Mouse (Mus musculus) frontal cortex, adult (tissue): ENCODE results near the gene Sac3d1.

Source experiments
- ATAC-seq: cut with Nextera tagmentation; 2 replicates; pipeline ENCODE4 v1.9.2; 2017; ENCODE audit warnings: mild to moderate bottlenecking, moderate library complexity, mixed read lengths; ENCODE audit not compliant: low TSS enrichment

Sac3d1 gene

DNA sequence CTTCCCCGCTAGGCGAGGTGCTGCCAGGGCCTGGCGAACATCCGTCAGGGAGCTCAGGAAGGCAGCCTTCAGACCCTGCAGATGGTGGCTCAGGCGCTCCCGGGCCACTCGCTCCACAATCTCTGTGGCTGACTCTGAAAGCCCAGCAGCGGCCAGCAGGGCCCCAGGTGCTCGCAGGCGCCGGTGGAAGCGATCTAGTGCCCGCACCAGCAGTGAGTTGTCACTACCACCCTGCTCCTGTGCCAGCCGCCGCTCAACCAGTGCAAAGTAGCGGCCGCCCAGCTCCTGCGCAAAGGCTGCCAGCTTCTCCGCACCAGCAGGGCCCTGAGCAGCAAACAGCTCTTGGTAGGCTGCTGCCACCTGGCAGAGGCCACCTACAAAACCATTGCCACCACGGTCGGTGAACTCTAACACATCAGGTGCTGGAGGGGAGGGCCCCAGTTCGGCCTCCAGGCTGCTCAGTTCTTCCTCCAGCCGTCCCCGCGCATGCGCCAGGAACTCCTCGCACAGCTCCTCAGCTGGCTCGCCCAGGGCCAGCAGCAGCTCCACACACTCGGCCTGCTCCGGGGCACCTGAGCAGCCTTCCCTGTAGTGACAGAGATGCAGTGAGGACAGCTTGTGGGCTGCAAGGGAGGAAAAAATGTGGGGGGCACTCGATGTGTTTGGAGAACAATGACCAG lies 47.7 kb downstream of the Sac3d1 start:
- ATAC-seq = no peak

DNA sequence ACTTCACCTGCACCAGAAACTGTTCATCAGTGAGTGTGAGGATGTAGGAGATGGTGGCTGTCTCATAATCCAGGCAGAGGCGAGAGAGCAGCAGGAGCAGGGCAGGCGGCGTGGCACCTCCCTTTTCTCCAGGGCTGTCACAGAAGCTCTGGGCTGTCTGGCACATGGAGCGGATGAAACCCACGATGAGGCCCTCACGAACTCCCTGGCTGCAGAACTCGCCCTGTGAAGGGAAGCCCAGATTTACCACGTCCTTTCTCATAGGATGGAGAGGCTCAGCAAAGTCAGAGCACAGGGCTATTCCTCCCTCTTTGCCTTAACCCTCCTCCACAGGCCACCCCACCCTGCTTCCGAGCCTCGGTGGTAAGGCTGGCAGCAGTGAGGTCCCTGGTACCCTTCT lies 48.6 kb downstream of the Sac3d1 start:
- no peak for ATAC-seq

- no peak for ATAC-seq
These were observed 49.5 kb downstream of the Sac3d1 start for GRCm38 (mm10) chr19:6068951-6069350.

- peak; percentile 86 for ATAC-seq
These were observed 50.6 kb downstream of the Sac3d1 start, which contains the start of gene Tm7sf2 for GRCm38 (mm10) chr19:6067724-6068415. Tm7sf2 (minus strand) TSS chr19:6068373.

DNA sequence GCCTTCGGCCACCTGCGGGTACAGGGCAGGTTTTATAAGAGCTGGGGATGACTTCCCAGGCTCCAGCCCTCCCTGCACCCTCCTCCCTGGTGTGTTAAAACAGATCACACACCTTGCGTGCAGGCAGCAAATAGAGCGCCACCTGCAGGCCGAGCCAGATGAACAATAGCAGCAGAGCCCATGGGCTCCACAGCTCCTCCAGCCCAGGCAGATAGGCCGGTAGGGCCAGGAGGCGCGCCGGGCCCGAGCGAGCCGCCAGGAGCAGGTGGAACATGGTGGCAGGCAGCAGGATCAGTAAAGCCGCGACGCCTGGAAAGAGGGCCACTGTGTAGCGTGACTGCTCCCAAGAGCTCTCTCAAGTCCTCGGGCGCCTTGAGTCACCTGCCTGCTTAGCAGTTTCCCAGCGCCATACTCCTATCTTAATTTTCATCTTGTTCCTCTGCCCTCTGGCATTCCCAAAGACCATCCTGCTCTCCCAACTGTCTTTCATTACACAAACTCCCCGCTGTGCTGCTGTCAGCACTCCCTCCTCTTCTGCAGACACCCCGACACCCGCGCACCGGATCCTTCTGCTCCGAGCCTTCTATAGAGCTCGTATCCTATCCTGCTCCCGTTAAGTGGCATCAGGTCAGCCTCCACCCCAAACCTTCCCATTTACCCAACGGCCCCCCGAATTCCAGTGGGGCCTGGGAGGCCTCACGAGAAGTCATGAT lies 51.3 kb downstream of the Sac3d1 start:
- ATAC-seq = peak; percentile 71

DNA sequence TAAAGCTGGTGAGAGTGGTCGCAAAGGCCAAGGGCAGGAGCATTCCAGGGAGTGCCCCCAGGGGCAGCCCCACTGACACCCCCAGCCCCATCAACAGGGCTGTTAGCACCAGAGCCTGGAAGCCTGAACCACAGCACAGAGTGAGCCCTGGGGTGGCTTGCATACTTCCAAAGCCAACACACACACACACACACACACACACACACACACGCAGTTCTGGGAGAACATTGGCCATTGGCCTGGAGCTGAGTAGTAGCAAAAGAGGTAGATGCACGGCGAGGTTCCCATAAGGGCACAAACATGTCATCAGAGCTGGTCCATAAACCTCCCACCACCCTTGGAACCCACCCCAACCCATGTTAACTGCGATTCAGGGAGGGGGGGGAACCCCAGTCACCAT lies 51.9 kb downstream of the Sac3d1 start:
- no peak for ATAC-seq
